Mouse (Mus musculus) forebrain, postnatal 0 days (tissue): ENCODE data around the gene Tbxas1. TPM values are rescaled to one million over a fixed set of nuclear protein-coding genes. Genes with fewer than 3 reads are reported as not detected.

Source experiments
- ATAC-seq: fragments of 200-750 bp; cut with Nextera tagmentation; 2 replicates; pipeline ENCODE4 v1.8.0; 2017; ENCODE audit warnings: mild to moderate bottlenecking, moderate library complexity
- DNase-seq: peaks from one replicate; pipeline ENCODE4 v3.0.0-alpha.2; 2015
- H3K27ac ChIP-seq: fragments of 300-500 bp; sonication (generic); 2 replicates; pipeline ENCODE4 v1.5.1; 2014; ENCODE audit warnings: low read depth, mild to moderate bottlenecking, antibody characterized with exemption, low read length, moderate library complexity, mixed read lengths
- H3K27me3 ChIP-seq: fragments of 300-500 bp; sonication (generic); 2 replicates; pipeline ENCODE4 v1.6.1; 2014; ENCODE audit warnings: mild to moderate bottlenecking, low read length, mixed read lengths; ENCODE audit not compliant: insufficient read depth
- H3K36me3 ChIP-seq: fragments of 300-500 bp; sonication (generic); 2 replicates; pipeline ENCODE4 v1.6.1; 2014; ENCODE audit warnings: mild to moderate bottlenecking, moderate library complexity; ENCODE audit not compliant: insufficient read depth
- H3K4me1 ChIP-seq: fragments of 300-500 bp; sonication (generic); 2 replicates; pipeline ENCODE4 v1.6.1; 2014; ENCODE audit warnings: antibody characterized with exemption; ENCODE audit not compliant: insufficient read depth
- H3K4me2 ChIP-seq: fragments of 300-500 bp; sonication (generic); 2 replicates; pipeline ENCODE4 v1.6.1; 2014; ENCODE audit warnings: low read depth, mild to moderate bottlenecking, moderate library complexity
- H3K4me3 ChIP-seq: fragments of 300-500 bp; sonication (generic); 2 replicates; pipeline ENCODE4 v1.5.1; 2014; ENCODE audit warnings: low read depth, low read length, mixed read lengths
- H3K9ac ChIP-seq: fragments of 300-500 bp; sonication (generic); 2 replicates; pipeline ENCODE4 v1.6.1; 2014; ENCODE audit warnings: mild to moderate bottlenecking
- H3K9me3 ChIP-seq: fragments of 300-500 bp; sonication (generic); 2 replicates; pipeline ENCODE4 v1.6.1; 2016; ENCODE audit warnings: low read length
- CTCF ChIP-seq: sonication (generic); IDR thresholded peaks from 2 replicates; pipeline ENCODE4 v1.5.1; 2016; ENCODE audit warnings: antibody characterized with exemption, control low read depth, low read depth
- WGBS: fragments of 180-500 bp; shearing (Covaris S2); extraction: QIAGEN DNeasy Blood & Tissue Kit; methylation state at CpG from one replicate; pipeline ENCODE4 v1.1.7; 2014; 5-methylcytosine and 5-hydroxymethylcytosine counted together
- polyA plus RNA-seq: library from polyadenylated mRNA; unstranded; fragments of >200 nt; fragmentation: Nextera tagmentation; extraction: Ambion mirVana; gene quantifications from 2 replicates; pipeline ENCODE4 v1.2.1, GENCODE M21; 2015
- total RNA-seq: library from RNA; depleted of rRNA; stranded (reverse); fragments of >200 nt; gene quantifications from 2 replicates; pipeline ENCODE4 v1.2.3, GENCODE M21; 2014

Gene Tbxas1
- total and polyA plus RNA-seq, 2 experiments from 2014 or later: 1.5 to 2.0 TPM

GRCm38 (mm10) chr6:38913386-38914042, 38.3 kb downstream of the Tbxas1 start:
- DNase-seq (peak; percentile 18), ATAC-seq (peak; percentile 53)
- Histone ChIP-seq H3K27me3 (no peaks in the 10 kb centered on the region), H3K4me2 (no peak overlapping the region), H3K9me3 (no peaks in the 10 kb centered on the region), H3K27ac (no peak overlapping the region), H3K36me3 (no peaks in the 10 kb centered on the region), H3K4me1 (peaks cover 6% of the 10 kb centered on the region; the same call in 1 of the 2 replicates), H3K9ac (no peak overlapping the region), H3K4me3 (no peak overlapping the region)
- no peak for TF ChIP-seq CTCF
- WGBS: 58% methylated on average over 13 of the region's 13 CpGs

DNA sequence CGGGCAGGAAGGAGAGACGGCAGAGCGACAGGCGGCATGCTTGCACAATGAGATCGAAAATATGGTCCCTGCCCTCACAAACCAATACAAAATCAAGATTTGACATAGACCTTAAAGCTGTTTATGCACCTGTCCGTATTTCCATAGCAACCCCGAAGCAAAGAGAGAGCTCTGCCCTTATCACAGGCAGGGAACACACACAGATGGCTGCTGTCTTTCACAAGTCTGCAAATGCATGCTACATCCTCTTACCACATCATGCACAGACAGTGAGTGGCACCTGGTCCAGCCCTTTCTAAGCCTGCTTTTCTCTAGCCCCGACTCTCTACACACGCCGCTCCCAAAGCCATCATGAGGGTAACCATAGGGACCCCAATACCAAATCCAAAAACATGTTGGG, 39.0 kb downstream of the Tbxas1 start:
- ATAC-seq: peak; percentile 75
- WGBS: 59% methylated on average over 10 of the region's 10 CpGs
- Histone ChIP-seq H3K36me3 (no peaks in the 10 kb centered on the region), H3K27me3 (no peaks in the 10 kb centered on the region), H3K9me3 (no peaks in the 10 kb centered on the region), H3K4me3 (no peak overlapping the region), H3K27ac (peak overlapping the region; percentile 15; the same call in 1 of the 2 replicates), H3K4me1 (peaks cover 6% of the 10 kb centered on the region; the same call in 1 of the 2 replicates), H3K4me2 (no peak overlapping the region), H3K9ac (no peak overlapping the region)
- no peak for TF ChIP-seq CTCF
- peak; percentile 43 for DNase-seq

- H3K4me2 ChIP-seq: no peak overlapping the region
- no peak overlapping the region for H3K9ac ChIP-seq
- DNase-seq: no peak
- no peaks in the 10 kb centered on the region for H3K36me3 ChIP-seq
- 58% methylated on average over 5 of the region's 5 CpGs for WGBS
- H3K4me1 ChIP-seq: peaks cover 6% of the 10 kb centered on the region; the same call in 1 of the 2 replicates
- H3K27me3 ChIP-seq: no peaks in the 10 kb centered on the region
- H3K4me3 ChIP-seq: no peak overlapping the region
- no peak for TF ChIP-seq CTCF
- no peaks in the 10 kb centered on the region for H3K9me3 ChIP-seq
- no peak for ATAC-seq
- H3K27ac ChIP-seq: no peak overlapping the region
Measured at GRCm38 (mm10) chr6:38915776-38916175, 40.6 kb downstream of the Tbxas1 start.

- peaks cover 6% of the 10 kb centered on the region; the same call in 1 of the 2 replicates for H3K4me1 ChIP-seq
- H3K4me2 ChIP-seq: no peak overlapping the region
- no peak for TF ChIP-seq CTCF
- no peak overlapping the region for H3K9ac ChIP-seq
- no peaks in the 10 kb centered on the region for H3K9me3 ChIP-seq
- DNase-seq: no peak
- H3K4me3 ChIP-seq: no peak overlapping the region
- no peak for ATAC-seq
- H3K27me3 ChIP-seq: no peaks in the 10 kb centered on the region
- H3K36me3 ChIP-seq: no peaks in the 10 kb centered on the region
- no peak overlapping the region for H3K27ac ChIP-seq
- WGBS: 91% methylated on average over 4 of the region's 4 CpGs
Measured at GRCm38 (mm10) chr6:38916571-38916970, 41.4 kb downstream of the Tbxas1 start.

GRCm38 (mm10) chr6:38917415-38917814, 42.2 kb downstream of the Tbxas1 start:
- no peak for ATAC-seq
- 79% methylated on average over 3 of the region's 3 CpGs for WGBS
- no peak for DNase-seq
- H3K27me3 ChIP-seq: no peaks in the 10 kb centered on the region
- H3K9me3 ChIP-seq: no peaks in the 10 kb centered on the region
- H3K36me3 ChIP-seq: no peaks in the 10 kb centered on the region
- peaks cover 6% of the 10 kb centered on the region; the same call in 1 of the 2 replicates for H3K4me1 ChIP-seq
- H3K4me2 ChIP-seq: no peak overlapping the region
- no peak overlapping the region for H3K4me3 ChIP-seq
- no peak overlapping the region for H3K27ac ChIP-seq
- no peak overlapping the region for H3K9ac ChIP-seq
- no peak for TF ChIP-seq CTCF

GRCm38 (mm10) chr6:38918728-38919127, 43.5 kb downstream of the Tbxas1 start:
- H3K27ac ChIP-seq: no peak overlapping the region
- H3K9ac ChIP-seq: no peak overlapping the region
- H3K9me3 ChIP-seq: no peaks in the 10 kb centered on the region
- 92% methylated on average over 4 of the region's 4 CpGs for WGBS
- ATAC-seq (no peak), DNase-seq (no peak)
- H3K4me2 ChIP-seq: no peak overlapping the region
- H3K27me3 ChIP-seq: no peaks in the 10 kb centered on the region
- no peak for TF ChIP-seq CTCF
- H3K4me1 ChIP-seq: peaks cover 9% of the 10 kb centered on the region; the same call in 1 of the 2 replicates
- H3K36me3 ChIP-seq: no peaks in the 10 kb centered on the region
- H3K4me3 ChIP-seq: no peak overlapping the region

DNA sequence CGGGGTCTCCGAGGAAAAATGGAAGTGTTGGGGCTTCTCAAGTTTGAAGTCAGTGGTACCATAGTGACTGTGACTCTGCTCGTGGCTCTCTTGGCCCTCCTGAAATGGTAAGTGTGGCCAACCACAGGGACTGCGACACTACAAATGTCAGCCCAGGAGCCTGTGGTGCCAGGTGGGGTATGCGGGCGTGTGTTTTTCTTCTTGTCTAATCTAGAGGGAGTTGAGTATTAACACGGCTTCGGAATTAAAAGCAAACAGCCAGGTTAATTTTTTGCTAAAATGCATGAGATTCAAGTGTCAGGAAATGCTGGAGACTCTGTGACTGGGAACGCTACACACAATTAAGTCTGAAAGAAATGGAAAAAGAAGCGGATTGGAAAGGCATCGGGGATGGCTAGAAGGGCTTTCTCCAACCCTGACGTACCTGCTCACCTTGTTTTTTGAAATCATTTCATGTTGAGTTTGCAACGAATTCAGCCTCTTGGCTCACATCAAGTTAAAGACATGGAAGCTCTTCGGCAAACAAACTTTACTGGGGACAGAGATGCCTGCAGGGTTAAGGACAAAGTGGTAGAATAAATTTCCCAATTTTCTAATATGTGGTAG, 44.0 kb downstream of the Tbxas1 start:
- DNase-seq: no peak
- Histone ChIP-seq H3K27ac (no peak overlapping the region), H3K9me3 (no peaks in the 10 kb centered on the region), H3K36me3 (no peaks in the 10 kb centered on the region), H3K4me2 (no peak overlapping the region), H3K4me1 (peaks cover 6% of the 10 kb centered on the region; the same call in 1 of the 2 replicates), H3K9ac (no peak overlapping the region), H3K4me3 (no peak overlapping the region), H3K27me3 (no peaks in the 10 kb centered on the region)
- 88% methylated on average over 14 of the region's 14 CpGs for WGBS
- no peak for ATAC-seq
- no peak for TF ChIP-seq CTCF
